Mouse (Mus musculus) MEL (cell line): ENCODE results near the gene A3galt2.

Source experiments
- EP300 ChIP-seq, 2 experiments: IDR thresholded peaks; 2 replicates each; pipeline ENCODE4 v1.6.1; 2011; ENCODE audit warnings: improper control_type of control experiment in 2 of 2, low read length in 2 of 2, low read depth in 1 of 2, mild to moderate bottlenecking in 1 of 2
- KAT2A ChIP-seq: conservative IDR thresholded peaks from 2 replicates; pipeline ENCODE4 v1.6.1; 2012; ENCODE audit warnings: low read depth, low read length, improper control_type of control experiment, inconsistent platforms
- MYC ChIP-seq: IDR thresholded peaks from 2 replicates; pipeline ENCODE4 v1.6.1; 2011; ENCODE audit warnings: low read depth, mild to moderate bottlenecking, low read length, improper control_type of control experiment, moderate library complexity
- POLR2A ChIP-seq, 2 experiments: IDR thresholded peaks; 2 replicates each; pipeline ENCODE4 v1.6.1; 2011 to 2012; ENCODE audit warnings: low read length in 2 of 2, mild to moderate bottlenecking in 2 of 2, control low read depth in 1 of 2, improper control_type of control experiment in 1 of 2, low read depth in 1 of 2, moderate library complexity in 1 of 2; ENCODE audit not compliant: control insufficient read depth in 1 of 2, insufficient read depth in 1 of 2, poor library complexity in 1 of 2

DNA sequence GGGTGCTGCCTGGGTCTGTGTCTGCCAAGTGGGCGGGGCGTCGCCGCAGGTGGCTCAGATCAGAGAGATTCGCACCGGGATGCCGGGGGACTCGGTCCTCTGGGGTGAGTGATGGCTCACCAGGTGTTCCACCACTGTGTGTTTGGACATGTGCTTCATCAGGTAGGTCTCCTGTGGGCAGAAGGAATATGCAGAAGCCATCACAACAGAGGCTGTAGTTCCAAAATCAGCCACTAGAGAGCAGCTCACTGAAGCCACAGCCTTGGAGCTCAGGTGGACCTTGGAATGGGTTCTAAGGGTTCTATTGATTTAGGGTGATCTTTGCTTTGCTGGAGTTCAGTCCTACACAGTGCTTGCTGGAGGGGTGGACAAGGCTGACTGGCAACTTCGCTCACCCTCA, 19.3 kb downstream of the A3galt2 start:
- TF ChIP-seq KAT2A (no peak), EP300 (IDR thresholded peaks at IDR 0.05; ENCODE audit: low read depth in 1 of 2, low read length in 2 of 2) (no peak), MYC (no peak), POLR2A (IDR thresholded peaks at IDR 0.05; ENCODE audit: control insufficient read depth in 1 of 2, insufficient read depth in 1 of 2, low read depth in 1 of 2, low read length in 2 of 2, poor library complexity in 1 of 2) (no peak)
